Mouse (Mus musculus): ENCODE measurements around the gene Bfsp2. TPM values are rescaled to one million over a fixed set of nuclear protein-coding genes. Genes with fewer than 3 reads are reported as not detected.
A peak's percentile ranks its signal among the peaks of the same experiment; 100 is the strongest.

The Bfsp2 gene
- polyA plus RNA-seq, 1 experiment from 2014 or later, result 0.79 TPM

DNA sequence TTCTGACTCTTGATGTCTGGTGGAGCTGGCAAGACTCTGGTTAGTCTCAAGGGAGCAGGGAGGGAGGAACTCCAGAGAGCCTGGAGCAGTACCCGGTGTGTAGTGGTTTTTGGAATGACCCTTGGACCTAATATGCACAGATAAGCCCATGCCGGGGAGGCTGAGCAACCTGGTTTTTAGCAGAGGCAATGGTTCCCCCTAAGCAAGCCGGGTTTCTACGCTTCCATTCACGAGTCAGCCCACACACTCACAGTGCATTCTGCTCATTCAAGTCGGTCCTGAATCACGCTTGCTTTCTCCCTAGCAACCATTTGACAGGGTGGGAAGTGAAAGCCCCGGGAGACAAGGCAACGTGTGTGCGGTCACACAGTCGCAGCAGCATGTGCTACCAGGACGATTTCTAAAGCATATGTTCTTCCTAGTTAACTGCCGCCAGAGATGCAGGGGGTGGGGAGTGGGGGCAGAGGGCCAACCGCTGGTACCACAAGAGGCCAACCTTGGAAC lies 21.7 kb upstream of the Bfsp2 start:
- Histone ChIP-seq H3K9me3 (peaks cover 7% of the 10 kb centered on the region; the same call in 1 of the 2 replicates), H3K4me1 (peaks cover 51% of the 10 kb centered on the region), H3K4me3 (peak overlapping the region; percentile 14; the same call in 1 of the 2 replicates), H3K27ac (peak overlapping the region; percentile 66), H3K36me3 (replicated peaks) (peaks cover 4% of the 10 kb centered on the region; the same call in 1 of the 2 replicates), H3K27me3 (ENCODE audit: poor library complexity, severe bottlenecking) (peaks cover 27% of the 10 kb centered on the region)
- WGBS, result 41% methylated on average over 14 of the region's 14 CpGs
- no peak for DNase-seq (ENCODE audit: extremely low spot score, low spot score)

- Histone ChIP-seq H3K27me3 (ENCODE audit: poor library complexity, severe bottlenecking) (peaks cover 27% of the 10 kb centered on the region), H3K27ac (peak overlapping the region; percentile 51; the same call in 1 of the 2 replicates), H3K4me1 (peaks cover 43% of the 10 kb centered on the region), H3K36me3 (replicated peaks) (peaks cover 4% of the 10 kb centered on the region; the same call in 1 of the 2 replicates), H3K9me3 (peaks cover 7% of the 10 kb centered on the region; the same call in 1 of the 2 replicates), H3K4me3 (no peak overlapping the region)
- WGBS, result 95% methylated on average over 18 of the region's 18 CpGs
- no peak for DNase-seq (ENCODE audit: extremely low spot score, low spot score)
Measured at GRCm38 (mm10) chr9:103499366-103499765, 19.1 kb upstream of the Bfsp2 start.

DNA sequence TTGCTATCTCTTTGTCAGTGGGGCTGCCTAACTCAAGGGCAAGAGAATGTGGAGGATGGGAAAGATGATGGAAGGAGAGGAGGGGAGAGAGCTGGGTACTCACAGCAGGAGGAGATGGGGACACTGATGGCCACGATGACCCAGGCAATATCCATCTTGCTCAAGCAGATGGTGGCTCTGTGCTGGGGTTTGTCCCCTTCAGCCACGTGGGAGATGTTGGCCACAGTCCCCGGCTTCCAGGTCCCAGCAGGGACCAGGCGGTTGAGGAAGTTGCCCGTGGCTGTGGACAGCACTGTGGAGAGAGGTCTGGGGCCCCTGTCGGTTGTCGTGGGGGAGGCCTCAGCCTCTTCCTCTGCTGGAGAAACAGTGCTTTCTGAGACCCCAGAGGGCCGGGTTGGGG lies 18.5 kb upstream of the Bfsp2 start:
- H3K9me3 ChIP-seq, result peaks cover 2% of the 10 kb centered on the region; the same call in 1 of the 2 replicates
- peak overlapping the region; percentile 51 for H3K27ac ChIP-seq
- no peak for DNase-seq (ENCODE audit: extremely low spot score, low spot score)
- H3K36me3 ChIP-seq (replicated peaks), result peaks cover 4% of the 10 kb centered on the region; the same call in 1 of the 2 replicates
- H3K4me1 ChIP-seq, result peaks cover 40% of the 10 kb centered on the region
- H3K4me3 ChIP-seq, result no peak overlapping the region
- peaks cover 27% of the 10 kb centered on the region for H3K27me3 ChIP-seq (ENCODE audit: poor library complexity, severe bottlenecking)
- 85% methylated on average over 8 of the region's 8 CpGs for WGBS

GRCm38 (mm10) chr9:103495391-103495790 lies 15.2 kb upstream of the Bfsp2 start:
- DNase-seq (ENCODE audit: extremely low spot score, low spot score), result no peak
- H3K4me1 ChIP-seq, result peaks cover 24% of the 10 kb centered on the region
- H3K27ac ChIP-seq, result no peak overlapping the region
- no peak overlapping the region for H3K4me3 ChIP-seq
- H3K9me3 ChIP-seq, result no peaks in the 10 kb centered on the region
- WGBS, result 91% methylated on average over 11 of the region's 11 CpGs
- peaks cover 23% of the 10 kb centered on the region for H3K27me3 ChIP-seq (ENCODE audit: poor library complexity, severe bottlenecking)
- H3K36me3 ChIP-seq (replicated peaks), result peaks cover 3% of the 10 kb centered on the region; the same call in 1 of the 2 replicates

- peak; percentile 68 for DNase-seq (ENCODE audit: extremely low spot score, low spot score)
- Histone ChIP-seq H3K36me3 (replicated peaks) (peaks cover 3% of the 10 kb centered on the region; the same call in 1 of the 2 replicates), H3K9me3 (no peaks in the 10 kb centered on the region), H3K27me3 (ENCODE audit: poor library complexity, severe bottlenecking) (peaks cover 15% of the 10 kb centered on the region), H3K27ac (no peak overlapping the region), H3K4me1 (peaks cover 19% of the 10 kb centered on the region), H3K4me3 (no peak overlapping the region)
- 37% methylated on average over 7 of the region's 7 CpGs for WGBS
Measured at GRCm38 (mm10) chr9:103494346-103495020, 14.3 kb upstream of the Bfsp2 start.

- no peak for DNase-seq (ENCODE audit: extremely low spot score, low spot score)
- no peaks in the 10 kb centered on the region for H3K9me3 ChIP-seq
- peaks cover 18% of the 10 kb centered on the region for H3K4me1 ChIP-seq
- no peak overlapping the region for H3K4me3 ChIP-seq
- H3K36me3 ChIP-seq (replicated peaks), result no peaks in the 10 kb centered on the region
- 88% methylated on average over 8 of the region's 8 CpGs for WGBS
- H3K27me3 ChIP-seq (ENCODE audit: poor library complexity, severe bottlenecking), result peaks cover 7% of the 10 kb centered on the region
- H3K27ac ChIP-seq, result no peak overlapping the region
Measured at GRCm38 (mm10) chr9:103491985-103492384, 11.8 kb upstream of the Bfsp2 start.

DNA sequence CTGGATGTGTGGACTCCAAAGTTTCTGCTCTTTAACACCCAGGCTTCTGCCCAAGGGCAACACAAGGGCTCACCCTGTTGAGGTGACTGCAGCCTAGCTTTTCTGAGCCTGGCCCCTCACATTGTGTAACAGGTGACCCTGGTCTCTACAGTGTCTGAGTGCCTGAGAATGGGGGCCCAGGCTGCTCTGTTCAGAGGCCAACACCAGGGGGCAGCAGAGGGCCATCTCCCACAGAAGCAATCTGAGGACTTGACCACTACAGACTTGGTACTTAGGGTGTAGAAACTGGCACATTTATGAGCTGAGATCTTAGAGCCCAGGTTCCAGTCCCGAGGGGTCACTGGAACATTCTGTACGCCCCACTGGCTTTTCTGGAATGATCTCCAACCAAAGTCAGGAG lies 10.2 kb upstream of the Bfsp2 start:
- WGBS, result 27% methylated on average over 2 of the region's 2 CpGs
- H3K4me1 ChIP-seq, result peaks cover 33% of the 10 kb centered on the region
- H3K36me3 ChIP-seq (replicated peaks), result no peaks in the 10 kb centered on the region
- no peak overlapping the region for H3K27ac ChIP-seq
- DNase-seq (ENCODE audit: extremely low spot score, low spot score), result peak; percentile 82
- no peak overlapping the region for H3K4me3 ChIP-seq
- peaks cover 7% of the 10 kb centered on the region for H3K27me3 ChIP-seq (ENCODE audit: poor library complexity, severe bottlenecking)
- no peaks in the 10 kb centered on the region for H3K9me3 ChIP-seq

- Histone ChIP-seq H3K9me3 (no peaks in the 10 kb centered on the region), H3K27me3 (ENCODE audit: poor library complexity, severe bottlenecking) (peaks cover 7% of the 10 kb centered on the region), H3K27ac (no peak overlapping the region), H3K4me1 (peaks cover 34% of the 10 kb centered on the region), H3K4me3 (no peak overlapping the region), H3K36me3 (replicated peaks) (no peaks in the 10 kb centered on the region)
- WGBS, result 77% methylated on average over 4 of the region's 4 CpGs
- no peak for DNase-seq (ENCODE audit: extremely low spot score, low spot score)
Measured at GRCm38 (mm10) chr9:103489883-103490282, 9.7 kb upstream of the Bfsp2 start.

- H3K4me1 ChIP-seq, result peaks cover 29% of the 10 kb centered on the region
- H3K27me3 ChIP-seq (ENCODE audit: poor library complexity, severe bottlenecking), result peaks cover 7% of the 10 kb centered on the region
- DNase-seq (ENCODE audit: extremely low spot score, low spot score), result no peak
- WGBS, result 57% methylated on average over 6 of the region's 7 CpGs
- H3K27ac ChIP-seq, result no peak overlapping the region
- H3K9me3 ChIP-seq, result no peaks in the 10 kb centered on the region
- no peaks in the 10 kb centered on the region for H3K36me3 ChIP-seq (replicated peaks)
- no peak overlapping the region for H3K4me3 ChIP-seq
Measured at GRCm38 (mm10) chr9:103489096-103489495, 8.9 kb upstream of the Bfsp2 start.

DNA sequence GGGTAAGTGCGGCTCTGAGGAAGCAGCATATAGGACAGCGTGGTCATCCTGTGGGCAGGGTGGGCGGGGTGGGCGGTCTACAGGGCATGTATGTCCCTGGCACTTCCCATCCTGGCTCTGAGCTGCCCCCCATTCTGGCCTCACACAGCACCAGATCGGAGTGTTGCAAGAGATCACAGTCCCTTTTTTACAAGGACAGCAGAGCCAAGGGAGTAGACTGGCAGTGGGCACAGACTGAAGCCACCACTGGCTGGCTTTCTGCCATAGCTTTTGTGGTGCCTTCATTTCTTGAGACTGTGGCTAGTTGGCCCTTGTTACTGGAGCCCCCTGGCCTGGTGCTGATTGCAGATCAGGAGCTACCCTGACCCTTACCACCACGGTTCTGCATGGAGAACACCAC lies 6.0 kb upstream of the Bfsp2 start:
- Histone ChIP-seq H3K27ac (peak overlapping the region; percentile 56; the same call in 1 of the 2 replicates), H3K4me1 (peaks cover 26% of the 10 kb centered on the region), H3K36me3 (replicated peaks) (no peaks in the 10 kb centered on the region), H3K9me3 (no peaks in the 10 kb centered on the region), H3K4me3 (no peak overlapping the region), H3K27me3 (ENCODE audit: poor library complexity, severe bottlenecking) (no peaks in the 10 kb centered on the region)
- WGBS, result 86% methylated on average over 6 of the region's 6 CpGs
- DNase-seq (ENCODE audit: extremely low spot score, low spot score), result no peak

DNA sequence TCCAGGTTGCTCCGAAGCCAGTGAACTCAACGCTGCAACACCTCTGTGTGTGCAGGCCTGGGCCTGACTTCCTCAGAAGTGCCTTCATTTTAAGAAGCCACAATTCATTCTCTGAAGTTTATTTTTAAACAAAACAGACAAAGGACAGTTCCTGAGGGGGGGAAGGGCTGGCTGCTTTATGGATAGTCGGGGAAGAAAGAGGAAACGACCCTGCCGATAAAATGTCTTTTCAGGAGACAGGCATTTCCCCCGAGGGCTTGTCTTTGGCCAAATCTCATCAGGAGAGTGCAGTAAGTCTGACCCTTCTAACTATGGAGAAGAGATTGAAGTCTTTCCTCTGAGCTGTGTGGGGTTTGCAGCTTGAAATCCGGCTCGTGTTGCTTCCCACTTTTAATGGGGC lies 5.4 kb upstream of the Bfsp2 start:
- no peak for DNase-seq (ENCODE audit: extremely low spot score, low spot score)
- WGBS, result 36% methylated on average over 8 of the region's 8 CpGs

GRCm38 (mm10) chr9:103480603-103481220 lies 492 bp upstream of the Bfsp2 start:
- no peak for DNase-seq (ENCODE audit: extremely low spot score, low spot score)
- Histone ChIP-seq H3K27me3 (ENCODE audit: poor library complexity, severe bottlenecking) (no peaks in the 10 kb centered on the region), H3K36me3 (replicated peaks) (no peaks in the 10 kb centered on the region), H3K4me1 (peaks cover 32% of the 10 kb centered on the region), H3K27ac (peak overlapping the region; percentile 76), H3K4me3 (no peak overlapping the region), H3K9me3 (no peaks in the 10 kb centered on the region)
- 57% methylated on average over 8 of the region's 8 CpGs for WGBS

More for the DNA sequence above, 5.4 kb upstream of the Bfsp2 start:
- no peaks in the 10 kb centered on the region for H3K9me3 ChIP-seq
- peak overlapping the region; percentile 60 for H3K27ac ChIP-seq
- H3K27me3 ChIP-seq (ENCODE audit: poor library complexity, severe bottlenecking), result no peaks in the 10 kb centered on the region
- no peaks in the 10 kb centered on the region for H3K36me3 ChIP-seq (replicated peaks)
- no peak overlapping the region for H3K4me3 ChIP-seq
- peaks cover 32% of the 10 kb centered on the region for H3K4me1 ChIP-seq

DNA sequence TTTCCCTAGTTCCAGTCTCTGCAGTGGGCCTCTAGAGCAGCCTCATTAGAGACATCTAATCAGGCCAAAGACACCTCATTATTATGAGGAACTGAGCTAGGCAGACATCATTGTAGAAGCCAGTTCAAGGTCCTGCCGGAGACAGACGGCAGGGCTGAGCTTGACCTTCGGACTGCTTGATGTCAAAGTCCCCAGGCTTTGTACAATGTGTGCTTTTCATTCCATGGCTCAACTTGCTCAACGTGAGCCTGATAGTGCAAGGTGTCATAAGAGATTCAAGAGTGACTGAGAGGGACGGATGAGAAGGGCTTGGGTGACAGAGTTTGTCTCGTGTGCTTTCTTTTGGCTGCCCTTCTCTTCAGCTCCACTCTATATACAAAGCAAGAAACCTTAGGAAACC lies 4.8 kb downstream of the Bfsp2 start:
- H3K27me3 ChIP-seq (ENCODE audit: poor library complexity, severe bottlenecking), result peaks cover 13% of the 10 kb centered on the region; the same call in 1 of the 2 replicates
- DNase-seq (ENCODE audit: extremely low spot score, low spot score), result no peak
- no peak overlapping the region for H3K27ac ChIP-seq
- peaks cover 59% of the 10 kb centered on the region for H3K4me1 ChIP-seq
- H3K36me3 ChIP-seq (replicated peaks), result no peaks in the 10 kb centered on the region
- H3K9me3 ChIP-seq, result no peaks in the 10 kb centered on the region
- WGBS, result 83% methylated on average over 6 of the region's 6 CpGs
- no peak overlapping the region for H3K4me3 ChIP-seq

All from forebrain, embryonic 10.5 days (tissue).